Mouse (Mus musculus) telencephalon, adult 2 months (tissue): ENCODE measurements around the gene Tmem238l.
A peak's percentile ranks its signal among the peaks of the same experiment; 100 is the strongest.

Experiments used
- DNase-seq: peaks from one replicate; pipeline ENCODE4 v3.0.0-alpha.2; 2011; ENCODE audit warnings: low read depth, low spot score

Gene Tmem238l

DNA sequence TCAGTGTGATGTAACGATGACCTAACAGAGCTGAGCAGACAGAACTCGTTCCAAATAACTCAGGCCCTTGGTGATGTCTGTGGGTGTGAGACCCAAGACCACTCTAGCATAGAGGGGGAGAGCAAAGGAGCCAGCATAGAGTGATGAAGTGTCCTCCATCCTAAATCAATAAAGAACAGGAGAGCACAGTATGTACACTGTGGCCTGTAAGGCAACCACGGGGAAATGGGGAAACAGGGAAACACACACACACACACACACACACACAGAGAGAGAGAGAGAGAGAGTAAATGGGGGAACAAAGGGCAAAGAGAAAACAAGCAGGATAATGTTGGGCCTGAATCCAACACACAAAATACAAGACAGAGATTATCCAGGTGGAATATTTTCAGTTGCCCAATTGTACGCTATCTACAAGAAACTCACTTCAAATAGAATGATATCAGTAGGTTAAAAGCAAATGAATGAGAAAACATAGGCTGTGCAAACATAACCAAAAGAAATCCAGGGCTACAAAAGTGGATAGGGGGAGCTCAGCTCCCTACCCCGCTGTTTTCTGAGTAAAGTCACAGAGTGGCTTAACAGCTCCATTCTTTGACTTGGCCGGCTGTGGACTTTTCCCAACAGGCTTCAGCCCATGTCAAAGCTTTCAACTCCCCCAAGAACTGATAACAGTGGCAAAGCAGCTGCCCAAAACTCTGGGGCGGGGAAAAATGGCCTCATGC is 19.3 kb downstream of the Tmem238l start:
- no peak for DNase-seq

DNA sequence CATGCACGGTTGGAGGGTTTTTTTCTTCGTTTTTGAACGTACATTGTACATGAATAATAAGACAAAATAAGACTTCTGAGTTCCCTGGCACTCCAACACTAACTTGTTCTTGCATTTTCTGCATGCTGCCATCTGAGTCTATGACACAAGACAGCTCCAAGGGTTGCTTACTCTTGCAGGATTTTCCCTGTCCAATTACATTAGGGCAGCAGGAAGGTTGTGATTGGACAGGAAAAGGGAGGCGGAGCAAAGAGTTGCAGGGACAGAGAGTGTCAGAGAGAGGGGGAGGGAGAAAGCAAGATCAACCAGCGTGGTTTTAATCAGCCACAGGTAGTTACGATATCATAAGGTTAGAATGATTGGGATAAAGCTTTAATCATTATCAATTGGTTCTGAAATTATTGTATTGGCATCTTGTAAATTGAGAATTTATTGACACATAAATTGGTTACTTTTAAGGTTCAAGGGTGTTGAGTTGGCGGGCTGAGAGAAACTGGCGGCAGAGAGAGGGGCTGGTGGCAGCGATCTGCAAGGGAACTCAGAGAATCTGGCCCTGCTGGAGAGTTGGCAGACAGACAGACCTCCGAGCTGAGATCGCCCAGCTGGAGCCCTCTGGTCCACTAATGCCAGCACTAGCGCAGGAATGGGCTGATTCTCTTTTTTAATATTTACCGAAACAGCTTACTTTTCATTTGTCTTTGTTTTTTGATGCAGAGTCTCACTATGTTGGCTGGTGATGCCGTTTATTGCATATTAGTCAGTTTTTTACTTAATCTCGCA is 25.1 kb downstream of the Tmem238l start:
- no peak for DNase-seq

DNA sequence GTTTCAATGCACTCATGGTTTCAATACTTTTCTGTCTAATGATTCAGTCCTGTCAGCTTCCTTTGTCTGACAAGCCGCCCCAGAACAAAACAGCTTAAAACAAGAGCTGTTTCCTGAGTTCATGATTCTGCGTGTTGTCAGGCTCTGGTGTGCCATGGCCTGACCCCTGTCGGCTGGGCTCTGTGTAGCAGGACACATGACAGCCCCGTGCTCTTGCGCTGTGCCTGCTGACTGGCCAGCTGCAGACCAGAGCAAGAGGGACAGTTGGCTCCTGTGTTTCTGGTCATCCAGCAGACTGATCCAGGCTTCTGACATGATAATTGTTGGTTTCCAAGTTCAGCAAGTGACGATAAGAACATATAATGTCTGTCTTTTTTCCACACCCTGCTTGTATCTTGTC is 26.4 kb downstream of the Tmem238l start:
- no peak for DNase-seq

DNA sequence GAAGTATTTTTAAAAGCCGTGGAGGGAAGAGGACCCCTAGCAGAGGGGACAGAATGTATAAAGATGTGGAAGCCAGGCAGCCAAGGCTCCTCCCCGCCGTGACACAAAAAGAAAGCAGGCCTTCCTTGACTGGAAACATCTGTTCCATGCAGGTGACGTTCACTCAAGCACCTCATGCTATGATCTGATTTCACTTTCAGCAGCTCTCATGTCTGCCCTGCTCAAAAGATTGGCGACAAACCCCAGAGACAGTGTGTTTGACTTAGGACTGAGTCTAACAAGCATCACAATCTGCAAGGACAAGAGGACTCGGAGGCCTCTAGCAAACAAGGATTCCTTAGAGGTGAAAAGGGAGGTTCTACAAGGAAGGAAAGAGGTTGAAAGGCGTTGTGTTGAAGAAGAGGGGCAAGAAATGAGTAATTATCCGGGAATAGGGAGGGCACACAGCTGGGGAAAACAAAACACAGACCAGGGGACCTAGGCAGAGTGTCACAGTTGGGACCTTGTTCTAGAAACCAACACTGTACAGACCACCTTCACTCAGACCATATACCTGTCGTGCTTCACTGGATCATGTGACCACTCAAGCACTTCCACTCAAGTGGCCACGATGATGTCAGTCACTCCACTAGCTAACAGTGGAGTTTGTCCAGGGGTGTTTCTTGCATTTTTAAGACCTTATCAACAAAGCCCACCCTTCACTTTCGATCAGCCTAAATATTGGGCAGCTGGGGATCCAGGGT is 27.2 kb downstream of the Tmem238l start:
- no peak for DNase-seq

GRCm38 (mm10) chr11:66984165-66985135 is 28.0 kb downstream of the Tmem238l start:
- peak; percentile 58 for DNase-seq

GRCm38 (mm10) chr11:66985136-66985702 is 28.8 kb downstream of the Tmem238l start:
- no peak for DNase-seq

DNA sequence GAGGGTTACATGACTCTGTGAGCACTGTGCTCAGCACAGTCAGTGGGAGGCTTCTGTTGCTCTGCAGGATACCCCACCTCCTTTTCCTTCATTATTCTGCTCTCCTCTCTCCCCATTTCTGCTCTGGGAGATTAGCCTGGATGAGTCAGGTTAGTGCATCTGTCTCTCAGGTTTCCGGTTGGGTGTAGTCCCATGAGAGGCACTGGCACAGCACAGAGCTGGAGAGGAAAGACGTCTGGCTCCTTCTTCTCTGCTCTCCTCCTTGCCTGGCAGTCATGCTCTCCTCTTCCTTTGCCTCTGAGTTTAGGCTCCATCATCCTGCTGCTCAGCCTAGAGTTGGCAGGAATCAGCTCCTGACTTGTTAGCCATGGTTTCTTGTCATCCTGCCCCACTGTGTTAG is 35.7 kb downstream of the Tmem238l start:
- no peak for DNase-seq

DNA sequence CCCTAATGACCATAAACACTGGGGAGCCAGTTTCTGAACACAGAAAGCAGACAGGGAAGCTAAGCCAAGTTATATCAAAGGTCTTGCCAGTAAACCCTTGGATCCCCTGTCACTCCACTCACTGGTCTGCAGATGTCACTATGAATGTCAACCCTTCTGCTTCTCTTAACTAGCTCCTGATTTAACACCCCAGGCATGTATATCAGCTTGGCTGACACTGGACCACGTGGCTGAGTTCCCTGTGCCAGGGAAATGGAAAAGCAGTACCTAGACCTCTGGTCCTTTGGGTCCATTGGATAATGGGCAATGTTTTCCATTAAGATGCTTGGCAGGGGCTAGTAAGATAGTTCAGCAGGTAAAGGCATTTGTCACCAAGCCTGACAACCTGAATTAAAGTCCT is 37.2 kb downstream of the Tmem238l start:
- no peak for DNase-seq

DNA sequence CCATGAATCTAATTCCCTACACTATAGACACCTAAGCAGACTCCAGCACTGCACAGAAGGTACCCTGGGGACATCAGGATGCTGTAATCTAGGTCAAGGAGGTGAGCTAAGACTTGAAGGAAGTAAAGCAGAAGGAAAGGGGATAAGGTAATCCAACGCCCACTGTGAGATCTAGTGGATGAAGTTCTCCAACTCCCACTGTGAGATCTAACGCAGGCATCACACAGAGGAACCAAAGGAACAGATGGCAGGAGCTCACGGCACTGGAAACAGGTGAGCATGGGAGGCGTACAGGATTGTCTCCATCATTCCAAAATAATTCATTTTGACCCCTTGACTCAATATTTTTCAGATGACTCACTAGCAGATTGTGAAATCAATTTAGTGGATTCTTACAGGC is 40.0 kb downstream of the Tmem238l start:
- DNase-seq: no peak

- DNase-seq: peak; percentile 49
These were observed 42.3 kb downstream of the Tmem238l start for GRCm38 (mm10) chr11:66998467-66999403.

DNA sequence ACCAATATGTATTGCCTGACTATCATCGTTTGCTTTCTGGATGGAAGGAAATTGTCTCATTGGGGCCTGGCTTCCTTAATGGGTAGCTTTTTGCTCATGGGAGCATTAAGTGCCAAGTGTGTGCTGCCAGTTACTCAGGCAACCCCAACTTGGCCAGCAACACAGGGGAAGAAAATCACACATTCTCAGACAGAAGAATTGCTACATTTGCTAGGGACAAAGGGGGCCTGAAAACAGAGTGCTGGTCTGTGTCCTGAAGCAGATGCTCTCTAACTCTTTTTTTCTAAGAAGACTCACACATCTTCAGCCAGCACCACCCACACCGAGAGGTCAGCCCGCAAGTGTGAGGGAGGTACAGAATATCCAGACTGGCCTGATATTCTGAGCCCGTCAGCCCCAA is 44.2 kb downstream of the Tmem238l start:
- peak; percentile 35 for DNase-seq

DNA sequence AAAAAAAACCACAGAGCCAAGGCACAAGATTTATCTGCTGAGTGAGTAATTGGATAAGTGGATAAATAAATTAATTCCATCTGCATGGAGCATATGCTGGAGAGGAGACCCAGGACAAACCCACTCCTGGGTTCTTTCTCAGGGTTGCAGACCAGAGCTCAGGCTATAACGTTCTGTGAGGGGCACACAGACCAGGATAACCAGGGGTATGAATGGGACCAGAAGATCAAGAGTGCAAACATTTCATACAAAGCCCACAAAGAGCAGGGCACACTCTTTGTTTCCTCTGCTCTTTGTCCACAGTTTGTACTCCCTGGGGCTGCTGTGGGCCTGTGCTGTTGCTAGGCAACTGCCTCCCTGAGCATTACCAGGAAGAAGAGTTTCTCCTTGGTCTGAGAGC is 45.3 kb downstream of the Tmem238l start:
- no peak for DNase-seq

DNA sequence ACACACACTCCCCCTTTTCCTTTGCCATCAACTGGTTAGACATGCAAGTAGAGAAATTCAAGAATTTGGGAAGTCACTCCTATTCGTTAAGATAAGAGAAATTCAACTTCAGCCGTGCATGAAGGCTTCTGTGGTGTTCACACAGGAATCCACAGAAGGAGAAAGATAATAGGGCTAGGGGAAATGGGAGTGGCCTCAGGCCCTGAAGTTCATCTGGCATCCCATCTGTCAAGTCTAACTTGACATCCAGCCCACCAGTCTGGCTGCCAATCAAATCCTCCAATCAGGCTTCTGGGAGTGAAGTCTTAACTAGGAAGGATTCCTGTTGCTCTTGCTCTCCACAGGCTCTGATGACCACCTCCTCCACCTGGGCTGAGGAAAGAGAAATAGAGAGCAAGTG is 46.5 kb downstream of the Tmem238l start:
- no peak for DNase-seq

DNA sequence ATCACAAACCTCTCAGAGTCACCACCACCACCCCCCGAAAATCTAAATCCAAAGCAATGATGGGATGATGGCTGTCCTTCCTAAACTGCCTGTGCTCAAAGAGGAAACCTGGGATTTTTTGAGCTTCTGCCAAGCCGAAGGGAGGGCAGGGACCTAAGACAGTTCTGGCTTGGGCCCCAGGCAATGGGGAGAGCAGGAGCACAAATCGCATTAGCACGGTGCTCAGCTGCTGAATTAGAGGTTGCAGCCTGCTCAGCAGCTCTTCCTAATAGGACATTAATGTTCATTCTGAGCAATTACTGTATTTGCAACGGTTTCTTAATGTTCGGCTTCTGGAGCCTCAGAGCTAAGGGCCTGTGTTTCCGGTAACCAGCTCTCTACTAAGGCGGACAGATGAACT is 51.5 kb downstream of the Tmem238l start:
- DNase-seq: no peak

- DNase-seq: no peak
These were observed 52.1 kb downstream of the Tmem238l start for GRCm38 (mm10) chr11:67008528-67008927.

DNA sequence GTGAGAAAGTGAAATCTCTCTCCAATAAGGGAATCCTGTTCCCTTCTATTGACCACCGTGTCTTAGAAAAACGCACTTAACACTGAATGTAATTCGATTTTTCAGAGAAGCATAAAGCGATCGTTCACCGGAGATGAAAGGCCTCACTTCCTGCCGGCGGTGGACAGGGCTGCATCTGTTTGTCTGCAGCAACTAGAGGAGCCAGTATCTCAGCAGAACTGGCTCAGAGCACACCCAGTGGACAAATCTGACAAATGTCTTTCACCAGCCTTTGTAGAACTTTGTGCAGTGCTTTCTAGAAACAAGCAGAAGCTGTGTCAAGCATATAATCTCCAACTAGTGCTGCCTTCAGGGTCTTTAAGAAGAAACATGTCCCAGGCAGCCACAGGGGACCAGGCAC is 54.0 kb downstream of the Tmem238l start:
- DNase-seq: no peak

DNA sequence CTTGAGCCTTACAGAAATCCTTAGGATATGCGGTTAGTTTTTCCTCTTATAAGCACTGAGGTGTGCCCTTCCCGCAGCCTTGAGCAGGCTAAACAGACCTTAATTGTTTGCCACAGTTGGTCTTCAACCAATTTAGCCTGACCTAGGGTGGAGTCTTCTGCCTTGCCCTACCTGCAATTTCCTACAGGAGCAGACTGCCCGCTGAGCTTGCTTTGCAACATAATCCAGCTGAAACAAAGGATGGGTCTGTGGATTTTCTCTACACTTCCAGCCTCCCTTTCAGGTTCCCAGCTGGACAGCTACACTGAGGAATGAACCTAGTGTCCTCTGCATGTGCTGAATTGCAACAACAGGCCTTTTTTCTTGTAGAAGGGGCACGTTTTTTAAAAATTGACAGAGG is 55.2 kb downstream of the Tmem238l start:
- no peak for DNase-seq
